Mouse (Mus musculus): ENCODE data around the gene Selplg.

Selplg gene

DNA sequence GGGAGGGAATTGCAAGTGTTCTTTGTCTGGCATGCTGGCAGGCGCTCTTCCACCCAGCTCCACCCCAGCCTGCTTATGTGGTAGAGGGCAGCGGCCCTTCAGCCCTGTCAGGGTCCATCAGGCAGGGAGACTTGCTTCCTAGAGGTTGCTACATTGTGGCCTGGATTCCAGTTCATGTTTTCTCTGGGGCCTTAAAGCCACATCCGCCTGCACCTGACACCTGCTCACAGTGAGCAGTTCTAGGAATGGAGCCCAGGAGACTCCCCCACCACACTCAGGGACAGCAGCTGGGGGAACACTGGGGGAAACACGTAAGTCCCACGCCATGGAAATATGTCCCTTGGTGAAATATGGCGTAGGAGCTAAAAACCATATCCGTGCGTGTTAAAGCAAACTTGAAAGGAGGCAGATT lies at the start of gene Selplg:
TSS of gene Selplg (minus strand) at position 155 of the 412 bp plus-strand sequence.
- DNase-seq (ENCODE audit: low read depth, low spot score): no peak

- no peak for DNase-seq (ENCODE audit: low read depth, low spot score)
These were observed 48.7 kb upstream of the Selplg start for GRCm38 (mm10) chr5:113881136-113881535.

- no peak for DNase-seq (ENCODE audit: low read depth, low spot score)
These were observed 46.6 kb upstream of the Selplg start for GRCm38 (mm10) chr5:113878943-113879617.

DNA sequence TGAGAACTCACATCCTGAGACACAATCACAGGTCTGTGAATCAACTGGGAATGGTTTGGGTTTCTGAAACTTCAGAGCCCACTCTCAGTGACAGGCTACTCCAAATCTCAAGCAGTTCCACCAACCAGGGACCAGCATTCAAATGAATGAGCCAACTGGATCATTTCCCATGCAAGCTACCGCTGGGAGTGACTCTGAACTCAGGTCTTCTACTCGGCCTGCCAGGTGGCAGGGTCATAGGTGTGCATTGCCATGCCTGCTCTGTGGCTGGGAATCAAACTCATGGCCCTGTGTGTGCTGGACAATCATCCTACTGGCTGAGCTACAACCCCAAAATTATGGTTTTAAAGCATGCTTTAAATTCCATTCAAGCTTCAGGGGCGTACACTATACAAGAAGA lies 45.1 kb upstream of the Selplg start:
- no peak for DNase-seq (ENCODE audit: low read depth, low spot score)

DNA sequence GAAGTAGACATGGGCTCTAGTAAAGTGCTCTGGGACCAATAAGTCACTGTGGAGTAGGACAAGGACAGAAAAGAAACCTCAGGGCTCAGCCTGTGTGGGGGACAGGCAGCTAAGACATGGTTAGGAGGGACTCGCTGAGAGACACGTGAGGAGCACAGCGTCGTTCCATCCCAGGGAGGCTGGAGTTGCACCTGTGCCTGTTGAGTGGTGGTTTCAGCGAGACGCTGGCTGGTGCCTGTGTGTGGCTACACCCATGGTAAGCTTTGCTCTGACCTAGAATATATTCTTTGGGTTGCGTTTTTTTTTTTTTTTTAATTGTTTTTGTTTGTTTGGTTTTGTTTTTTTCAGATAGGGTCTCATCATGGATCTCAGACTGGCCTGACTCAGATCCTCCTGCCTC lies 43.7 kb upstream of the Selplg start:
- no peak for DNase-seq (ENCODE audit: low read depth, low spot score)

- DNase-seq (ENCODE audit: low read depth, low spot score): peak; percentile 18
These were observed 43.2 kb upstream of the Selplg start for GRCm38 (mm10) chr5:113875625-113876024.

GRCm38 (mm10) chr5:113874063-113875024 lies 41.9 kb upstream of the Selplg start:
- peak; percentile 84 for DNase-seq (ENCODE audit: low read depth, low spot score)

GRCm38 (mm10) chr5:113872936-113873912 lies 40.8 kb upstream of the Selplg start:
- peak; percentile 100 for DNase-seq (ENCODE audit: low read depth, low spot score)

DNA sequence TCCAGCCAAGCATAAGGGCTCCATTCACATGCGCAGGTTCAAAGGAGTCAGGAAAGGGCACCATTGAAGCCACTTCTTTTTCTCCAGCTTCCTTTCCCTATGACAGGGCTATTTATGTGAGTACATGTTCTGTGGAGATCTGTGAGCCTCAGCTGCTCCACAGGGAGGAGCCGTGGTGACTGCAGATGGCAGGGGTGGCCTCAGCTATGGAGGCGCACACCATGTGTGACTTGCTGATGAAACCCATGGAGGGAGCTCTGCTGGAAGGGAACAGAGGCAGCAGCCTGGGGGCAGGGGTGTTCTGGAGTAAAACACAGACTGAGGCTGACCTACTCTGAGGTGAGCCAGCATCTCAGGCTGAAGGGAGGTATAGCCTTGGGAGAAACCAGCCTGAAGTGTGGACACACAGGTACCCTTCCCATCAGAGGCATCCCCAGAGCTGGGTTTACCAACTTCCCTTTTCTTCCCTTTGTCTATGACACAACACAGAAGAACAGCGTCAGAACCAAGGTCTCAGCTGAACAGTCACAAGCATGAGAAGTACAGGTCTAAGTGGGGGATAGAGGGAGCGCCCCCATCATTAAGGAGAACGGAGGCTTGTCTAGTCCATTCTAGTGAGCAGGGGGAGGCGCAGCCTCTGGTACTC lies 39.6 kb upstream of the Selplg start:
- peak; percentile 28 for DNase-seq (ENCODE audit: low read depth, low spot score)

GRCm38 (mm10) chr5:113870393-113871040 lies 38.1 kb upstream of the Selplg start:
- DNase-seq (ENCODE audit: low read depth, low spot score): no peak

DNA sequence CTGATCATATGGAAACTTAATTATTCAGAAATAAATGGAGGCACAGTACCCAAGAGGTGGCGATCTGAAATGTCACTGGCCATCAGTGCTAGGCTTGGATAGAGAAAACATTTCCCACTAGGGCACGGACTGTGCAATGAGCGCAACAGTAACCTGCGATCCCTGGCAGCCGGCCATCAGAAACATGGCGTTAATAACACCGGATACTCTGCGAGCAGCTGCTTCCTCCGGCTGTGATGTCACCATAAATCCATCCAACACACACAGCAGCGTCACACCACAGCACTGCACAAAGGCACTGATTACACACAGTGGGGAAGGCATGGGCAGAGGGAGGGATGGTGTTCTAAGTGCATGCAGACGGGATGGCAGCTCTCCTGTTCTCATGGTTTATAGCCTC lies 36.7 kb upstream of the Selplg start:
- DNase-seq (ENCODE audit: low read depth, low spot score): no peak

DNA sequence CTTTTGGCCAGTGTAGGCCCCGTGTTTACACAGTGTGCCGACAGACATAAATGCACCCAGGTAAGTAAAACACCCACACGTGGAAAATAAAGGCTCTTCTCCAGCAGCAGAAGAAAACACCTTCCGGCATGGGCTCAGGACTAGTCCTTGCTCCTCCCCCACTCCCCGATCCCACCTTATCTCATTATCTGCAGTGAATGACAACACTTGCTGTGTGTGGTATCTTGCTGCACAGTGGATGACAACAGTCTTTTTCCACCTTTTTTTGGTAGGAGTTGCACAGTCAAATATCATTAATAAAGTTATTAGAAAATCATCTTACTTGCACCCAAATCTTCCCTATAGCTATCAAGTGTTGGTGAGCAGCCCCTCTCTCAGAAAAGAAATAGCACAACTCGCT lies 32.5 kb upstream of the Selplg start:
- no peak for DNase-seq (ENCODE audit: low read depth, low spot score)

GRCm38 (mm10) chr5:113863994-113864393 lies 31.6 kb upstream of the Selplg start:
- no peak for DNase-seq (ENCODE audit: low read depth, low spot score)

DNA sequence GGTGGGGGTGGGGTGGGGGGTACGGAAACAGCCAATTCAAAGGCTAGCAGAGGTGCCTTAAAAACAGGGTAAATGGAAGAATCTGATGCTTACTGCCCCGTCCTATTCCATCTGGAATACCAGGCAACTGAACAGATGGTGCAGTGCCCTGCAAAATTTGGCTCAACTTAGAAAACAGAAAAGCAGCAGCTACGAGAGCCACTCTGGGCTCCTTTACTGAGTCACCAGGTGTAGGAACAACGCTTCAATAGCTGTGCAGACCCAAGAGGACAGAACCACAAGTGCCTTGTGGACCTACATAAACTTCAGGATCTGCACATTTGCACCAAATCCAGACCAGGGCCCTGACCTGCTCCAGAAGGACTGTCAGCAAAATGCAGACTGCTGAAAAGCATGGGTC lies 30.0 kb upstream of the Selplg start:
- no peak for DNase-seq (ENCODE audit: low read depth, low spot score)

DNA sequence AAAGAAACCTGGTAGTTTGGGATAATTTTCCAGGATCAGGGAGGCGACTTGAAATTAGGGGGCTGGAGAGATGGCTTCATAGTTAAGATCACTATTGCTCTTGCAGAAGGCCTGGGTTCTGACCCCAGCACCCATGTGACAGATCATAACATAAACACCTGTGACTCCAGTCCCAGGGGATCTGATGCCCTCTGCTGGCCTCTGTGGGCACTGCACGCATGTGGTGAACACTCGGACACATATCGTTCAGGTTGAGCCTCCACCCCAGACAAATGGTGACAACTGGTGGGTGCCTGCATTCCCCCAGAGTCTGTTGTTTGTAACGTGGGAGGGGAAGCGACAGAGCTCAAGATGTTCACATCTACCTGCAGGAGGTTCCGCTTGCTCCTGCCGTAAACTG lies 28.9 kb upstream of the Selplg start:
- peak; percentile 30 for DNase-seq (ENCODE audit: low read depth, low spot score)

DNA sequence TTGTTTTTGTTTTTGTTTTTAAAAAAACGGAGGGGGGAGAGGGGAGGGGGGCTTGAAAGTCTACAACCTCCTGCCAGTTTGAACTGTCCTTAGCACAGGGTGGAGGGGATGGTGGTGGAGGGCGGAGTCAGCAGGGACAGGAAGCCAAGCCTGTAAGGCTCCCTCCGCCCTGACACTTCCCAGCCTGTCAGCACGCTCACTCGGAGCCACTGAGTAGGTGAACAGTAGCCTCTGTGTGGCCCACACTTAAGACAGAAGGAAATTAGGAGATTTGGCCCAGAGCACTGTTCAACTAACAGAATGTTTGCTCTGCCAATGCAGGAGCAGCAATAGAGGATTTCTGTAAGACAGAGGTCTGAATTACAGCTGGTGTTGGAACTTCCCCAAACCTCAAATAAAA lies 26.5 kb upstream of the Selplg start:
- no peak for DNase-seq (ENCODE audit: low read depth, low spot score)

DNA sequence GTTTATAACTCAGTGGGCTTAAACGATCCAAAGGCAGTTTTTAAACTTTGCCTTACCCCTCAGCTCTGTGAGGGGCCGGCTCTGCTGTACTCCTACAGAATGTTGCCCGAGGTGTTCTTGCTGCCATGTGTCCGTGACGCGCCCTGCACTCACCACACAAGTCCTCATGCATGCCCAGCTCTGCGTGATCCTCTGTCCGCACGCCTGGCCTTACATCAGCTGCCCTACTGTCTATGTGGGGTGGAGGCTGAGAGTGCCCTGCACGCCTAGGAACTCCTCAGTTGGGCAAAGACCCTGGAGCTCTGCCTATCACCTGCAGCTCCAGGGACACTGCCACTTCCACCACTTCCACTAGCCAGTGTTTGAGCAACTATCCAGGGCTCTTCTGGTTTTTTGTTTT lies 26.1 kb upstream of the Selplg start:
- DNase-seq (ENCODE audit: low read depth, low spot score): no peak

DNA sequence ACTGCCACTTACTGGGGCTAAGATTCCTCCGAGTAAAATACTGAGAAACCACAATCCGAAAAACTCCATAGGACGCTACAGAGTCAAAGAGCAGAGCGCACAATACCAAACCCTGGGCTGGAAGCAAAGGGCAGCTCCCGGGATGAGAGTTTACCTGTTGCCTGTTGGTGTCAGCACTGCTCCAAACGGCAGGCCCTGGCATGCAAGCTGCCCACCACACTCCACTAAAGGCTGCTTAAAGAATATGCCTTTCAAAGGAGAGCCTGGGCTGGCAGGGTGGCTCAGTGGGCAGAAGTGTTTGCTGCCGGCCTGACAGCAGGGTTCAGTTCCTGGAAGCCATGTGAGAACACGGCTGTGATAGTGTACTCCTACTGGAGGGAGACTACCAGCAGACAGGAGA lies 25.2 kb upstream of the Selplg start:
- DNase-seq (ENCODE audit: low read depth, low spot score): no peak

GRCm38 (mm10) chr5:113856631-113857030 lies 24.2 kb upstream of the Selplg start:
- no peak for DNase-seq (ENCODE audit: low read depth, low spot score)

GRCm38 (mm10) chr5:113855696-113856095 lies 23.3 kb upstream of the Selplg start:
- DNase-seq (ENCODE audit: low read depth, low spot score): no peak

DNA sequence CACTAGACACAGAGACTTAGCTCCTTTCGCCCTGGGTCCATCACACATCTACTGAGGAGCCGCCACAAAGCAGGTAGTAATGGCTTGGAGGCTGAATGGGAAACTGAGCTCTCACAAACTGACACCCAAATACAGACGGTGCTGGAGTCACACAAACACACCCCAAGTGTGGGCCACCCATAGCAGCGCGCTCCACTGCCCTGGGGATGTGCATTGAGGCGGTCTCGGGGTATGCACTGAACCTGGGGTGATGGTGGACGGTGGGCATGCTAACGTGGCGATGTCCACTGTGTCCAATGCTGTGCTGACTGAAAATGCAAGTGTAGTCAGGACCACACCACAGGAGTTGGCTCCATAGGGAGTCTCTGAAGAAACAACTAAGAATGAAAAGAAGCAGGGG lies 22.7 kb upstream of the Selplg start:
- DNase-seq (ENCODE audit: low read depth, low spot score): no peak

Data from 3T3-L1 (cell line).